Mouse (Mus musculus) G1E (cell line): ENCODE measurements around the gene Opa1.

ENCODE experiments used
- CTCF ChIP-seq: IDR thresholded peaks from 2 replicates; pipeline ENCODE4 v1.5.1; 2012; ENCODE audit warnings: low read depth, low read length, inconsistent platforms, mixed read lengths
- GATA1 ChIP-seq: IDR thresholded peaks from 2 replicates; pipeline ENCODE4 v1.6.1; 2012; ENCODE audit warnings: borderline replicate concordance, low read length, inconsistent platforms, mixed read lengths
- GATA2 ChIP-seq: IDR thresholded peaks from 2 replicates; pipeline ENCODE4 v1.6.1; 2012; ENCODE audit warnings: low read depth, low read length, inconsistent platforms, borderline replicate concordance
- POLR2AphosphoS5 ChIP-seq: IDR thresholded peaks from 2 replicates; pipeline ENCODE4 v1.6.1; 2012; ENCODE audit warnings: low read depth, low read length, inconsistent platforms; ENCODE audit not compliant: insufficient replicate concordance
- TAL1 ChIP-seq: conservative IDR thresholded peaks from 2 replicates; pipeline ENCODE4 v1.6.1; 2012; ENCODE audit warnings: low read depth, low read length, inconsistent platforms, mixed read lengths

DNA sequence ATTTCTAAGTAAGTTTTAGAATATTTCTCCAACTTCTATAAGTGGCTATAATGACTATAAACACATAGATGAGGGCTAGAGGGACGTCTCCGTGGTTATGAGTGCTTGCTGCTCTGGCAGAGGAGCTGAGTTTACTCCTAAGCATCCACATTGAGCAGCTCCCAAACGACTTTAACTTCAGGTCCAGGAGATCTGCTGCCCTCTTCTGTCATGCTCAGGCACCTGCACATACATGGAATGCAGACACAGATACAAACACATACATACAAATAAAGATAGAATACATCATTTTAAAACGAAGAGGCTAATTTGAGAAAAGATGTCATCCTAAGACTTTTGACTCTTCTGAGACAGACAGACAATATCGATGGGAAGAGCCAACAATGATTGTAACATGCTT lies 3.5 kb upstream of the Opa1 start:
- TF ChIP-seq CTCF (no peak), POLR2AphosphoS5 (no peak), GATA1 (no peak), TAL1 (no peak), GATA2 (no peak)
